Mouse (Mus musculus): Measurements from ENCODE around the gene Anp32a. TPM values are rescaled to one million over a fixed set of nuclear protein-coding genes. Genes with fewer than 3 reads are reported as not detected.

The Anp32a gene
- polyA plus RNA-seq, 1 experiment from 2014 or later: 206 TPM

DNA sequence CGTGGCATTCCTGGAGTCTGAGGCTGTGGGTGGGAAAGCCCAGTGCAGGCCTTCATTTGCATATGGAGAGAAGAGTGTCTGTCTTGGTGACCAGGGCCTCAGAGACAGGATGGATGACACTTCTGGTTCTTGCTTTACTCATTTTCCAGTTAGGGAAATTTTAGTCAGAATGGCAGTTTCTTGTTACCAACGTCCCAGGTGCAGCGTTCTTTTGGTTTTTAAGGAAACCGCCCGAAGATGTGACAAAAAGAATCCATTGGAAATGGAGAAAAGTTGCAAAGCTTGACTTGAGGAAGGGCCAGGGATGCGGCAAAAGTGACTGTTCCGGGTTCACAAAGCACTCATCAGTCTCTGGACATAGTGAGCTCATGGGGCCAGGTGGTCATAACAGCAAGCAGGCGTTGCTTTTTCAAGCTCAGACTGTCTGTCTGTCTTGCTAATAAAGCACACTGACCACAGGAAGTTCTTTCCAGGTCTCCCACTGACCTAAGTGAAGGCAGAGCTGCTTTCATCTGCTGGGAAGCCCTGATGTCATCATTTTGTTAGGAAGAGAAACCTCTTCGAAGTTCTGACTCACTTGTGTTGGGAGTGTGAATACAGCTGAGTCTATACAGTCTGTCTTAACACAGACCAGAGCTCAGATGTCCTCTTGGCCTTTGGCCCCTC is 31.6 kb downstream of the Anp32a start:
- Histone ChIP-seq H3K4me2 (ENCODE audit: low read depth, low read length) (no peak overlapping the region), H3K36me3 (ENCODE audit: control insufficient read depth, insufficient read depth, low read length) (peaks cover 4% of the 10 kb centered on the region; the same call in 1 of the 2 replicates), H3K9me3 (ENCODE audit: control insufficient read depth, low read length) (no peaks in the 10 kb centered on the region), H3K27me3 (replicated peaks; ENCODE audit: control insufficient read depth, insufficient read depth, low read length) (no peaks in the 10 kb centered on the region), H3K4me3 (ENCODE audit: low read length) (no peak overlapping the region), H3K4me1 (ENCODE audit: control insufficient read depth, insufficient read depth, low read length) (peaks cover 59% of the 10 kb centered on the region), H3K9ac (ENCODE audit: low read depth, low read length) (no peak overlapping the region), H3K27ac (ENCODE audit: low read length) (0 out of 2 replicates have a peak overlapping the region, but pooled peaks have one; percentile 52)
- no peak for ATAC-seq
- WGBS: 79% methylated on average over 9 of the region's 9 CpGs

DNA sequence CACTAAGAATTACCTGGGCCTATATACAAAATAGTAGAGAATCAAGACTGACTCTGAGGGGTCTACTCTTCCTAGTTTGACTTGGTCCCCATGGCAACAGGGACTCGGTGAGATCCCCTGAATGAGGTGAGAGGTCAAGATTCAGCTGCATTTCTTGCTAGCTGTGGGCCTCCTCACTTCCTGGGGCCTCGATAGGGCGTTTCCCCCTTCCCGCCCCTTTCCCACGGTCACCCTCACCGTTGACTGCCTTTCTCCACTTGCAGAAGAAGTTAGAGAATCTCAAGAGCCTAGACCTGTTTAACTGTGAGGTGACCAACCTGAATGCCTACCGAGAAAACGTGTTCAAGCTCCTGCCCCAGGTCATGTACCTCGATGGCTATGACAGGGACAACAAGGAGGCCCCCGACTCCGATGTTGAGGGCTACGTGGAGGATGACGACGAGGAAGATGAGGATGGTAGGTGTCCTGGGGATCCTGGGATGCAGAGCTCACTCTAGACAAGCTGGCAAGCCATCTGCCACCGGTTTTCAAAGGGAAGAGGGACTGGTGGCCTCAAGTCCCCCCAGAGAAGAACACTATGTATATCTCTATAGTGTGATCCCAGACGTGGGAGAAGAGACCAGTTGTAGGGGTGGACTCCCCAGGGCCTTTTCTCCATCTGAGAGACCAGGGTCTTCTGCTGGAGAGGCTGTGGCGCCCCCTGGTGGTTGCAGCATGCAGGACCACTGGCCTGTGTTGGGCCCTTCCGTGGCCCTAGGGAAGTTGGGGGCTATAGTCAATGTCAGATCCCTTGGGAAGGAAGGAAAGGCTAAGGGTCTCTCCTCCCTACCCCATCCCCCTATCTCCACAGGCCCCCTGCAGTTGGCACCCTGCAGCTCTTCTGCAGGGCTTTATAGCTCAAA is 32.4 kb downstream of the Anp32a start:
- Histone ChIP-seq H3K4me2 (ENCODE audit: low read depth, low read length) (no peak overlapping the region), H3K4me1 (ENCODE audit: control insufficient read depth, insufficient read depth, low read length) (peaks cover 51% of the 10 kb centered on the region)
- no peak for ATAC-seq

DNA sequence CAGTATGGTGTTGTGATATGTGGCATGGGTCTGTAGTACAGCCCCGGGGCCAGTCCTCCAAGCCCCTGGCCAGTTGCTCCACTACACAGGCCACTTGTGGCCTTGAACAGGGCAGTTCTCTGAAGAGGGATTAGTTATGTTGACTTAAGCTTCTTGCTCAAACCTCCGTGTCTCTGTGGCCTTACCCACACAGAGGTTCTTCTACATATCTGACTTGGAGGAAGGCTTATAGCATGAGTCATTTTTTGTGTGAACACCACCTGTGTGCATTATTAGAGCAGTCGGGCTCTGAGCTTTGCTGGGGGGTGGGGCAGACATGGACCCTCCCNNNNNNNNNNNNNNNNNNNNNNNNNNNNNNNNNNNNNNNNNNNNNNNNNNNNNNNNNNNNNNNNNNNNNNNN is 33.2 kb downstream of the Anp32a start:
- Histone ChIP-seq H3K9me3 (ENCODE audit: control insufficient read depth, low read length) (no peaks in the 10 kb centered on the region), H3K4me3 (ENCODE audit: low read length) (no peak overlapping the region; the same call in 1 of the 2 replicates), H3K4me2 (ENCODE audit: low read depth, low read length) (peak overlapping the region; percentile 19), H3K9ac (ENCODE audit: low read depth, low read length) (no peak overlapping the region), H3K36me3 (ENCODE audit: control insufficient read depth, insufficient read depth, low read length) (peaks cover 4% of the 10 kb centered on the region; the same call in 1 of the 2 replicates), H3K27ac (ENCODE audit: low read length) (peak overlapping the region; percentile 52), H3K27me3 (replicated peaks; ENCODE audit: control insufficient read depth, insufficient read depth, low read length) (no peaks in the 10 kb centered on the region), H3K4me1 (ENCODE audit: control insufficient read depth, insufficient read depth, low read length) (peaks cover 45% of the 10 kb centered on the region)
- peak; percentile 51 for ATAC-seq
- 55% methylated on average over 3 of the region's 3 CpGs for WGBS

More for the DNA sequence above, 32.4 kb downstream of the Anp32a start:
- Histone ChIP-seq H3K27ac (ENCODE audit: low read length) (peak overlapping the region; percentile 52), H3K9me3 (ENCODE audit: control insufficient read depth, low read length) (no peaks in the 10 kb centered on the region), H3K36me3 (ENCODE audit: control insufficient read depth, insufficient read depth, low read length) (peaks cover 4% of the 10 kb centered on the region; the same call in 1 of the 2 replicates), H3K27me3 (replicated peaks; ENCODE audit: control insufficient read depth, insufficient read depth, low read length) (no peaks in the 10 kb centered on the region), H3K4me3 (ENCODE audit: low read length) (no peak overlapping the region), H3K9ac (ENCODE audit: low read depth, low read length) (no peak overlapping the region)
- WGBS: 58% methylated on average over 18 of the region's 18 CpGs

DNA sequence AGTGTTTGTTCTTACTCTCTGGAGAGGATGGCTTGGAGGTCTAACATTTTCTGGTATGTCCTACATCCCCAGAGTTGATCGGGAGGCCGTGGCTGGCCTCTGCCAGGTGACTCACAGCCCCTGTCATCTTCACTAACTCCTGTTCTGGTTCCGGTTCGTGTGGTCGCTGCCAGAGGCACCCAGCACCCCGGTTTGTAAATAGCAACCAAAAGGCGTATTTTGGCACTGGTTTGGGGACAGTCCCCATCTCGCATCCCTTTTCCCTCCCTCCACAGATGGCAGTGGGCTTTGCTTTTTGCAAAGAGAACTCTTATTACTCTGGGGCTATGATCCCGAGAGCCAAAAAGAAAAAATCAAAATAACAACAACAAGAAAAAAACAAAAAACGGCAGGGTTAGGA is 36.8 kb downstream of the Anp32a start:
- H3K4me1 ChIP-seq (ENCODE audit: control insufficient read depth, insufficient read depth, low read length): peaks cover 20% of the 10 kb centered on the region

DNA sequence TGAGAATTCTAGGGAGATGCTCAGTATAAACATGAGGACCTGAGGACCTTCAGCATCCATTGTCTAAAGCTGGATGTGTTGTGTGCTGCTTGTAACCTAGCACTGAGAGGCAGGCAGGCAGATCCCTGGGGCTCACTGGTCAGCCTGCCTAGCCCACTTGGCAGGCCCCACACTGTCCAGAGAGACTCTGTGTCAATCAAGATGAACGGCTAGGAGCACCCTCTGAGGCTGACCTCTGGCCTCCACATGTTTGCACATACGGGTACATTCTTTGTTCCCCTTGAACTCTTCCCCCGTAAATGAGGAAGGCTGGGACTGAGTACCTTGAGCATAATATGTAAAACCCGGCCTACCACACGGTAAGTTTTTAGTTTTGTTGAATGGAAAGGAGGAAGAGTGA is 39.3 kb downstream of the Anp32a start:
- Histone ChIP-seq H3K9me3 (ENCODE audit: control insufficient read depth, low read length) (no peaks in the 10 kb centered on the region), H3K4me2 (ENCODE audit: low read depth, low read length) (no peak overlapping the region), H3K4me3 (ENCODE audit: low read length) (no peak overlapping the region), H3K36me3 (ENCODE audit: control insufficient read depth, insufficient read depth, low read length) (0 out of 2 replicates have a peak, but pooled peaks cover 5% of the 10 kb centered on the region), H3K27ac (ENCODE audit: low read length) (no peak overlapping the region; the same call in 1 of the 2 replicates), H3K27me3 (replicated peaks; ENCODE audit: control insufficient read depth, insufficient read depth, low read length) (no peaks in the 10 kb centered on the region), H3K9ac (ENCODE audit: low read depth, low read length) (no peak overlapping the region), H3K4me1 (ENCODE audit: control insufficient read depth, insufficient read depth, low read length) (no peaks in the 10 kb centered on the region)
- ATAC-seq: no peak
- WGBS: 49% methylated on average over 5 of the region's 5 CpGs

More for the DNA sequence above, 36.8 kb downstream of the Anp32a start:
- Histone ChIP-seq H3K4me2 (ENCODE audit: low read depth, low read length) (no peak overlapping the region), H3K9ac (ENCODE audit: low read depth, low read length) (no peak overlapping the region), H3K9me3 (ENCODE audit: control insufficient read depth, low read length) (no peaks in the 10 kb centered on the region), H3K27me3 (replicated peaks; ENCODE audit: control insufficient read depth, insufficient read depth, low read length) (no peaks in the 10 kb centered on the region), H3K4me3 (ENCODE audit: low read length) (no peak overlapping the region), H3K27ac (ENCODE audit: low read length) (no peak overlapping the region), H3K36me3 (ENCODE audit: control insufficient read depth, insufficient read depth, low read length) (peaks cover 9% of the 10 kb centered on the region; the same call in 1 of the 2 replicates)
- WGBS: 87% methylated on average over 10 of the region's 10 CpGs
- no peak for ATAC-seq

DNA sequence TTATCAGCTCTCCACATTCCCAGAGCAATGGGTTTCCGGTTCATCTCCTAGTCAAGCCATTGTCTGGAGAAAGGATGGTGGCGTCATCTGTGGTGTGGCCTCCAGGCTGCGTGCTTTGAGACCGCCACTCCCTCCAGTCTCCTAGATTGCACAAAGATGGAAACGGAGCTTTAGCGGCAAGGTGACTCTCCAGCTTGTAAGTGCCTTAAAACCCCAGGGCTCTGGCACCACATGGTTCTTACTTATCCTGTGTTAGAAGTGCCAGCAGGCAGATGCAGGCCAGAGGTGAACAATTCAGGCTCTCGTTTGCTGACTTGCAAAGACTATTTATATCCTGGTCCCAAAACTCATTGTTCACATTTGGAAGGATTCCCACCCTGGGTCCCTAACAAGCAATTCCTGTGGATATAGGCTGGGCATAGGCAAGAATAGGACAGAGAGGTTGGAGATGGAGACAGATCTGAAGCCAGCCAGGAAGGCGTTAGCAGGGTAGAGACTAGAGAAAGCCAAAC is 40.4 kb downstream of the Anp32a start:
- ATAC-seq: peak; percentile 76
- H3K27ac ChIP-seq (ENCODE audit: low read length): no peak overlapping the region
- WGBS: 54% methylated on average over 8 of the region's 8 CpGs

DNA sequence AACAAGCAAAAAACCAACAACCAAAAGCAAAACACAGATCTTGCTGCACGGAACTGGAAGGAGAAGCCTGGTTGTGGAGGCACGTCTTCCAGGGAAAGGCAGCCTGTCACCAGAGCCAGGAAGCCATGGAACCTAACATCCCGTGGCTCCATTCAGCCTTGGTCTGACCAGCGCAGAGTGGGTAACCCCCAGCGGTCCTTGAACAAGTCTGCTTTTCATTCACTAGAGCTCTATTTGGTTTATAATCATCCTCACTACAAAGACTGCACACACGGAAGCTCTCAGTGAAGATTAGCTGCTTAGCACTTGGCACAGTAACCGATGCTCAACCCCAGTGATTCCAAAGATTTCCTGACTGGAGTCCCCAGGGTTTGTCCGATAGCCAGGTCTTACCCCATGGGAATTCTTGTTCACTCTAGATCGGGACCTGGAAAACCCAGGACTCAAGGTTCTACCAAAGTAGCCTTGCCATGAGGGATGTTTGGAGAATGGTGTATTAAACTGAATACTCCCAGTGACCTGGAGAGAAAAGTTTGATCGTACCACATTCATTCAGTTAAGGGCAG is 41.5 kb downstream of the Anp32a start:
- ATAC-seq: no peak
- Histone ChIP-seq H3K4me2 (ENCODE audit: low read depth, low read length) (no peak overlapping the region), H3K4me1 (ENCODE audit: control insufficient read depth, insufficient read depth, low read length) (peaks cover 5% of the 10 kb centered on the region; the same call in 1 of the 2 replicates), H3K36me3 (ENCODE audit: control insufficient read depth, insufficient read depth, low read length) (0 out of 2 replicates have a peak, but pooled peaks cover 5% of the 10 kb centered on the region), H3K9me3 (ENCODE audit: control insufficient read depth, low read length) (no peaks in the 10 kb centered on the region), H3K4me3 (ENCODE audit: low read length) (no peak overlapping the region), H3K9ac (ENCODE audit: low read depth, low read length) (no peak overlapping the region), H3K27ac (ENCODE audit: low read length) (no peak overlapping the region), H3K27me3 (replicated peaks; ENCODE audit: control insufficient read depth, insufficient read depth, low read length) (no peaks in the 10 kb centered on the region)
- WGBS: 76% methylated on average over 10 of the region's 10 CpGs

More for the DNA sequence above, 40.4 kb downstream of the Anp32a start:
- no peak overlapping the region for H3K9ac ChIP-seq (ENCODE audit: low read depth, low read length)
- no peaks in the 10 kb centered on the region for H3K4me1 ChIP-seq (ENCODE audit: control insufficient read depth, insufficient read depth, low read length)
- H3K9me3 ChIP-seq (ENCODE audit: control insufficient read depth, low read length): no peaks in the 10 kb centered on the region
- H3K27me3 ChIP-seq (replicated peaks; ENCODE audit: control insufficient read depth, insufficient read depth, low read length): no peaks in the 10 kb centered on the region
- 0 out of 2 replicates have a peak, but pooled peaks cover 5% of the 10 kb centered on the region for H3K36me3 ChIP-seq (ENCODE audit: control insufficient read depth, insufficient read depth, low read length)
- no peak overlapping the region for H3K4me3 ChIP-seq (ENCODE audit: low read length)
- no peak overlapping the region for H3K4me2 ChIP-seq (ENCODE audit: low read depth, low read length)

DNA sequence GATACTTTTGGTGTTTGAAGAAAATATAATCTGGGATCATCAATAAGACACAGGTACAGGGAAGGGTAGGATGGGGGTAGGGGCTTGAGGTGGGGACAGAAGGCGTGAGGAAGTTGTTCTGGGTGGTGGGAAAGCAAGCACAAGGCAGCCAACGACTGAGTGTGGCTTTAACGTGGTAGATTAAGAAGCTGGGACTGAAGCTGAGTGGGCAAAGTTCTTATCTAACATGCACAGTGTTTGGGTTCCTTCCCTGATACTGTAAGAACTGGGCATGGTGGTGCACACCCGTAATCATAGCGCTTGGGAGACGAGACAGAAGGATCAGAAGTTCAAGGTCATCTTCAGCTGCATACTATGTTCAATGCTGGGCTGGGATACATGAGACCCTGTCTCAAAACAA is 44.0 kb downstream of the Anp32a start:
- H3K9me3 ChIP-seq (ENCODE audit: control insufficient read depth, low read length): no peaks in the 10 kb centered on the region
- WGBS: 82% methylated on average over 6 of the region's 6 CpGs
- H3K4me3 ChIP-seq (ENCODE audit: low read length): no peak overlapping the region
- H3K36me3 ChIP-seq (ENCODE audit: control insufficient read depth, insufficient read depth, low read length): 0 out of 2 replicates have a peak, but pooled peaks cover 3% of the 10 kb centered on the region
- H3K27me3 ChIP-seq (replicated peaks; ENCODE audit: control insufficient read depth, insufficient read depth, low read length): no peaks in the 10 kb centered on the region
- no peak overlapping the region for H3K9ac ChIP-seq (ENCODE audit: low read depth, low read length)
- no peak for ATAC-seq
- H3K4me1 ChIP-seq (ENCODE audit: control insufficient read depth, insufficient read depth, low read length): peaks cover 5% of the 10 kb centered on the region; the same call in 1 of the 2 replicates
- H3K27ac ChIP-seq (ENCODE audit: low read length): no peak overlapping the region
- no peak overlapping the region for H3K4me2 ChIP-seq (ENCODE audit: low read depth, low read length)

Measured in intestine, embryonic 16.5 days (tissue).